Mouse (Mus musculus) layer of hippocampus, adult 18-20 months (tissue): ENCODE results near the gene Ablim2. TPM values are rescaled to one million over a fixed set of nuclear protein-coding genes. Genes with fewer than 3 reads are reported as not detected.

ENCODE experiments used
- DNase-seq, 2 experiments: peaks; one replicate each; pipeline ENCODE4 v3.0.0; 2022; ENCODE audit warnings: low spot score in 2 of 2
- total RNA-seq, 2 experiments: library from RNA; stranded (reverse); gene quantifications; 2 replicates each; pipeline ENCODE4 v1.2.3; 2021

Gene Ablim2
- total RNA-seq, 2 experiments from 2014 or later, result 131 to 142 TPM

DNA sequence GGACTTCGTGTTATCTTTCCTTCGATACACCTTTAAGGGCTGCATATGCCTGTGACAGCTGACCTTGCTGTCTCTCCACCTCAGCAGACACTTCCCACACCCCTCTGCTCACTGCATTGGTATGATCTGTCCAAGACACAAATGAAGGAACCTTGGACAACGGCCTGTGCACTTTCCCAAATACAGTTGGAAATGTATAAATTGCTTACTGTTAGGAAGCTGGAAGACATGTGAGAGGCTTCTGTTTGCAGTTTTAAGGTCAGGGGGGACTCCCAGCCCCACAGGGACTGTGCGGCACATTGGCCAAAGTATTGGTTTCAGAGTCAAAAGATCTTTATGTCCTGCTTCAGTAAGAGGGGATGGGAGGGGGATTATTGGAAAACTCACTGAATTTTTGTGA is 149.4 kb downstream of the Ablim2 start:
- DNase-seq, result no peak

GRCm38 (mm10) chr5:35907633-35908426 is 150.2 kb downstream of the Ablim2 start:
- peak; percentile 34 to 73 for DNase-seq

DNA sequence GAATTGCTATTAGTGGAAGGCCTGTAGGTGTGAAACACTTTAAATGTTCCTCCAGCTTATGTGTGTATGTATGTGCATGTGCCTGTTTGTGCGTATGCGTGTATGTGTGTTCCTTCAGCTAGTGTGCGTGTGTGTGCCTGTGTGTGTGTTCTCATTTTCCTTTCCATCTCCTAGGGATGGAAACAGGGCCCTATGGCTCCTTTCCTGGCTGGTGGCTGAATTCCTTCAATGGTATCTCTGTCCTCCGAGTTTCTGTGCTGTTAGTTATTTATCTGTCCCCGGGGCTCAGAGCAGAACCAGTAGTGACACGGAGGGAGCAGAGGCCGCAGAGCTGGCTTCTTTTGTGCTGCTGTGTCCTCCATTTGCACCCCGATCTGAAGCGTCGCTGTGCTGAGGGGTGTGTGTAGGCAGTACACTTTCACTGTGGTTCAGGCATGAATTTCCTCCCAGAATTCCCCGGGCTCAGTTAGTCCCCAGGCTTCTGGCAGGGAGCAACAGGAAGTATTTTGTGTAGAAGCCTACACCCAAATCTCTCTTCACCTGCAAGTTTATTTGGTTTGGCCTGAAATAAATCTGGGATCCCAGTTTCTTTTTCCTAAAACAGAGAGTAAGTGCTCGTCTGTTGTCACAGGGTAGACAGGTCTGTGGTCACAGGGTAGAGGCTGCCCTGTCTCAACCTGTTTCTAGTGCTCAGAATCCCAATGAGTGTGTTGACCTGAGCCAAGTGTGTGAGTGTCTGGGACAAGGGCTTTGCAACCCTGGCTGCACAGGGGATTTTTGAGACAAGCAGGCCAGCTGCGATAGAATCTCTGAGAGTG is 151.2 kb downstream of the Ablim2 start:
- no peak for DNase-seq

DNA sequence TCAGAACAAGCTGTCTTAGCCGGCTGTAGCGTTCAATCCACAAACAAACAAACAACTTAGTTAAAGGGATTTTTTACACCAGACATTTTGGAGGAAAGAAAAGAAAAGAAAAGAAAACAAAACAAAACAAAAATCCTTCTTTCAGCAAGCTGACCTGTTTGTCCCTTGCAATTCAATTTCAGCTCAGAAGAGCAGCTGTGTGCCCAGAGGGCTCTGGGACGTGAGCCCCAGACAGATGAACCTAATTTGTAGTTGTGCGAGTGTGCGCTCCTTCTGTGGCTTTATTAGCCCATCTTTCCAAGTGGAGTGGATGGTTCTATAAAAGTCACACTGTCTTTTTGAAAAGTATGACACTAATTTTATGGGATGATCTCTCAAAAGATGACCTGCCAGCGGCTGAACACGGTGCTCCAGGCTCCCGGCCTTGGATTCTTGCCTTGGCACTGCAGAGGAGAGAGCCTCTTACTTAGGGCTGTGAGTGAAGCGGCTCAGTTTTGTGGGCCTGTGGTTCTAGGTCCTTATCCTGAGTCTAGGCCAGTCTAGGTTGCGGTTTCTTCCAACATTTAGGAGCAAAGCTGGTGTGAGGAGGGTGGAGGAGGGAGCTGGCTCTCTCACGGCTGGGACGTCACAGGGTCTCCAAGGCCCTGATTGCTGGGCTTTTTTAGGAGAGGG is 158.1 kb downstream of the Ablim2 start:
- DNase-seq, result no peak

GRCm38 (mm10) chr5:35916666-35917065 is 159.0 kb downstream of the Ablim2 start:
- DNase-seq, result no peak

- DNase-seq, result peak; percentile 44 to 76
Measured at GRCm38 (mm10) chr5:35918387-35918786, 160.7 kb downstream of the Ablim2 start.

- no peak for DNase-seq
Measured at GRCm38 (mm10) chr5:35920076-35920475, 162.4 kb downstream of the Ablim2 start.

- no peak for DNase-seq
Measured at GRCm38 (mm10) chr5:35920557-35920956, 162.9 kb downstream of the Ablim2 start.

GRCm38 (mm10) chr5:35921141-35921540 is 163.5 kb downstream of the Ablim2 start:
- DNase-seq, result no peak

DNA sequence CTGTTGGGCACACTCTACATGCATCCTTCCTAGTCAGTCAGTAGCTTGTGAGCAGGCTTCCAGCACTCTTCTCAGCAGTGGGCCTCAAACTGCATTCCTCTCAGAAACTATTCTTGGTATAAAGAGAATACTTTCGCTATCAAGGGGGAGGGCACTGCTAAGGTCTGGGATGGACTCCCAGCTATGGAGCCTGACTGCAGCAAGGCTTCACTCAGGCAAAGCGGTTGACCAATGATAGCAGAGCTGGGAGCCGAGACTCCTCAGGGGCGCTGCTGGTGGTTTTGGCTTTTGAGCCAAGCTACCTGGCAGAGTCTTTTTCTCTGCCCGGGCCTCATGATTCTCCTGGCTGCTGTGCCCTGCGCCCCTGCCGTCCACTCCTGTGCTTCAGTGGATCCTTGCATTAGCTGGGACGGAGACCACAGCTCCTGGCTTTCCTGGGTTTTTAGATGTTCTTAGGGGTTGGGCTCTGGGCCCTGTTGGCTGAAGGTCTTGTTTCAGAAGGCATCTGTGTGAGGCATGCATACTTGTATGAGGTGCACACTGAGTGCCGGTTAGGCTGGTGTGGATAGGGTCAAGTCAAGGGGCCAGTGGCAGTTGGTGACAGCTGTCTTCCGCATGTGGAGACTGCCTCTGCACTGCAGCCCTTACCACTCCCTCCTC is 164.0 kb downstream of the Ablim2 start:
- no peak for DNase-seq

DNA sequence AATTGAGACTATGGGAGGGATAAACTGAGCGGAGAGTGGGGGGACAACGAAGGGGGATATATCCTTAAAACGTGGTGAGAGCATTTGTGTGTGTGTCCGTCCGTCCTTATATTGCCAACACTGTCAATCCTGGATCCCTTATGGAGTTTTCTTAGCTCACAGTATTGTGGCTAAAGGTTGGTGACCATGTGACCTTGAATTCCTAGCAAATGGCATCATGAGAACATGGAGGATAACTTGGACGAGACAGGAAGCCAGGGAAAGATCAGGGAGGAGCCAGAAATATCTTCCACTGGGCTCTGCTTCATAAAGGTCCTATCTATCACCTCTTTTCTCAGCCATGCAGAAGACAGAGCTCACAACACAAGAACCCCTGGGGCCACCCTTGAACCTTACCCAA is 165.8 kb downstream of the Ablim2 start:
- no peak for DNase-seq

GRCm38 (mm10) chr5:35925171-35925634 is 167.5 kb downstream of the Ablim2 start:
- peak; percentile 30 to 64 for DNase-seq

DNA sequence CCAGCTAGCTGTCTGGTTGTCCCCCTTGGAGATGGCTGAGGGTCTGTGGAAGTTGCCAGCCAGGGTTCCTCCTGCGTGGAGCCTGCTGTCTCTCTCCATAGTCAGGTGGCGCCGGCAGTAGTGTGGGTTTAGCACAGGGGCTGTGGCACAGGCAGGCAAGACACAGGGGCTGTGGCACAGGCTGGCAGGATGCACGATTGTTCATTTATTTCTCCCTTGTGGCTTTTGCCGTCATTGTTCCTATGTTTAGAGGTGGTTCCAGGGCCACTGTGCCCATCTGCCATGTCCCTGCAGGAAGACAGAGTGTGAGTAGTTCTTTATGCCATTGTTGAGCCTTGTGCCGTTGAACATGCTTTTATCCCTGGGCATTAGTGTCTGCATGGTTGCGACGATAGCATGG is 168.8 kb downstream of the Ablim2 start:
- DNase-seq, result no peak

DNA sequence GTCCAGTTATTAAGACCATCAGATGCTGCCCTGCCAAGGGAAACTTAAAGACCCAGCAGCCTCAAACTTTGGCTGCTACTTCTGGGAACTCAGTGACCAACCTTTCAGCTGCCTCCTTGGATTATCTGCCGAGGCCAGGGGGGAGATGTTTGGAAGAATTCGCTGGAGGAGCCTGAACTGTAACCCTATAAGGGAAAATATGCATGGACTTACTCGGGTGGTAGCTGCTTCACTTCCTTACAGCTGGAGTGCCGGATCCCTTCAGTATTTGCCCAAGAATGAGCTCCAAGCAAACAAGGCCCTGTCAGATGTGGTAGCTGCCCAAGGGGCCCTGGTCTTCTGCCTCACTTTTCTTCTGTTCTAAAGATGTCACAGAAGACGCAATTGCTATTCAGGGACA is 173.6 kb downstream of the Ablim2 start:
- DNase-seq, result no peak

GRCm38 (mm10) chr5:35933059-35933458 is 175.4 kb downstream of the Ablim2 start:
- DNase-seq, result no peak

Other genes starting within 250 kb of the Ablim2 start
- under 1 TPM in 1 of 2 experiments, not detected in 1; 0.41 TPM for gene Cpz, start 232.2 kb upstream of the Ablim2 start, total RNA-seq
- 1 to 10 TPM; 7.6 to 8.5 TPM for gene Trmt44, start 182.8 kb upstream of the Ablim2 start, total RNA-seq
- 10 to 100 TPM; 26.5 to 29.4 TPM for gene Acox3, start 174.8 kb upstream of the Ablim2 start, total RNA-seq
- gene Htra3, start 78.1 kb upstream of the Ablim2 start, total RNA-seq, result 1 to 10 TPM; 7.5 to 7.7 TPM
- gene Sh3tc1, start 17.9 kb upstream of the Ablim2 start, total RNA-seq, result 1 to 10 TPM; 1.5 to 2.6 TPM
- 10 to 100 TPM; 23.1 to 29.1 TPM for gene Afap1, start 135.4 kb downstream of the Ablim2 start, total RNA-seq